Mouse (Mus musculus) limb, embryonic 14.5 days (tissue): ENCODE results near the gene Entpd3. TPM values are rescaled to one million over a fixed set of nuclear protein-coding genes. Genes with fewer than 3 reads are reported as not detected.

ENCODE experiments used
- ATAC-seq: fragments of 200-750 bp; cut with Nextera tagmentation; 2 replicates; pipeline ENCODE4 v1.8.0; 2017; ENCODE audit warnings: low read depth, moderate number of reproducible peaks, moderate TSS enrichment; ENCODE audit not compliant: low FRiP score
- DNase-seq: peaks from one replicate; pipeline ENCODE4 v3.0.0-alpha.2; 2015; ENCODE audit warnings: low spot score
- H3K27ac ChIP-seq: fragments of 300-500 bp; sonication (generic); replicated peaks from 2 replicates; pipeline ENCODE4 v1.5.1; 2014; ENCODE audit warnings: low read depth, mild to moderate bottlenecking, low read length, moderate library complexity, mixed read lengths
- H3K27me3 ChIP-seq: fragments of 300-500 bp; sonication (generic); 2 replicates; pipeline ENCODE4 v1.6.1; 2014; ENCODE audit warnings: low read length, mixed read lengths; ENCODE audit not compliant: control insufficient read depth, insufficient read depth
- H3K36me3 ChIP-seq: fragments of 300-500 bp; sonication (generic); 2 replicates; pipeline ENCODE4 v1.6.1; 2014; ENCODE audit warnings: mild to moderate bottlenecking, low read length, moderate library complexity, mixed read lengths; ENCODE audit not compliant: control insufficient read depth, insufficient read depth
- H3K4me1 ChIP-seq: fragments of 300-500 bp; sonication (generic); 2 replicates; pipeline ENCODE4 v1.6.1; 2014; ENCODE audit warnings: antibody characterized with exemption, low read length, mixed read lengths; ENCODE audit not compliant: control insufficient read depth, insufficient read depth
- H3K4me2 ChIP-seq: fragments of 300-500 bp; sonication (generic); replicated peaks from 2 replicates; pipeline ENCODE4 v1.6.1; 2014; ENCODE audit warnings: low read depth, mild to moderate bottlenecking, low read length, moderate library complexity; ENCODE audit not compliant: severe bottlenecking
- H3K4me3 ChIP-seq: fragments of 300-500 bp; sonication (generic); replicated peaks from 2 replicates; pipeline ENCODE4 v1.5.1; 2014; ENCODE audit warnings: low read length
- H3K9ac ChIP-seq: fragments of 300-500 bp; sonication (generic); 2 replicates; pipeline ENCODE4 v1.6.1; 2014; ENCODE audit warnings: mild to moderate bottlenecking, low read depth, low read length, moderate library complexity; ENCODE audit not compliant: severe bottlenecking
- H3K9me3 ChIP-seq: fragments of 300-500 bp; sonication (generic); 2 replicates; pipeline ENCODE4 v1.6.1; 2016; ENCODE audit warnings: low read length; ENCODE audit not compliant: control insufficient read depth
- POLR2A ChIP-seq: fragments of 200-500 bp; IDR thresholded peaks from 2 replicates; pipeline ENCODE4 v1.8.0; 2012; ENCODE audit warnings: inconsistent platforms, mild to moderate bottlenecking, moderate library complexity, borderline replicate concordance; ENCODE audit not compliant: insufficient read depth, insufficient read length; ENCODE audit errors: extremely low read depth
- WGBS: fragments of 180-500 bp; shearing (Covaris S2); extraction: QIAGEN DNeasy Blood & Tissue Kit; methylation state at CpG from one replicate; pipeline ENCODE4 v1.1.7; 2014; 5-methylcytosine and 5-hydroxymethylcytosine counted together
- polyA plus RNA-seq, 2 experiments: library from polyadenylated mRNA; depleted of rRNA in 1 of 2; stranded (reverse) in 1 of 2; unstranded in 1 of 2; fragments of >200 nt; fragmentation: Nextera tagmentation in 1 of 2; extraction: Ambion mirVana in 1 of 2; gene quantifications; 2 replicates each; pipeline versions ENCODE4 v1.2.1 to v1.2.3; 2012 to 2014

The Entpd3 gene
- polyA plus RNA-seq, 2 experiments, result 2.4 to 4.5 TPM

GRCm38 (mm10) chr9:120591490-120591889 lies 51.9 kb downstream of the Entpd3 start:
- no peak overlapping the region for H3K27ac ChIP-seq
- H3K9me3 ChIP-seq, result no peaks in the 10 kb centered on the region
- no peak overlapping the region for H3K4me2 ChIP-seq
- no peaks in the 10 kb centered on the region for H3K4me1 ChIP-seq
- no peak overlapping the region for H3K9ac ChIP-seq
- H3K27me3 ChIP-seq, result no peaks in the 10 kb centered on the region
- no peak for TF ChIP-seq POLR2A
- 7% methylated on average over 9 of the region's 9 CpGs for WGBS
- DNase-seq (peak; percentile 75), ATAC-seq (no peak; the same call in 1 of the 2 replicates)
- H3K4me3 ChIP-seq, result no peak overlapping the region
- H3K36me3 ChIP-seq, result no peaks in the 10 kb centered on the region

GRCm38 (mm10) chr9:120593383-120594101 lies 53.9 kb downstream of the Entpd3 start:
- no peak overlapping the region for H3K27ac ChIP-seq
- H3K36me3 ChIP-seq, result no peaks in the 10 kb centered on the region
- H3K9me3 ChIP-seq, result no peaks in the 10 kb centered on the region
- no peaks in the 10 kb centered on the region for H3K27me3 ChIP-seq
- no peaks in the 10 kb centered on the region for H3K4me1 ChIP-seq
- ATAC-seq (no peak), DNase-seq (no peak)
- no peak overlapping the region for H3K9ac ChIP-seq
- 68% methylated on average over 9 of the region's 9 CpGs for WGBS
- no peak overlapping the region for H3K4me2 ChIP-seq
- no peak for TF ChIP-seq POLR2A
- H3K4me3 ChIP-seq, result no peak overlapping the region

GRCm38 (mm10) chr9:120594839-120595238 lies 55.2 kb downstream of the Entpd3 start:
- H3K27me3 ChIP-seq, result no peaks in the 10 kb centered on the region
- TF ChIP-seq POLR2A, result no peak
- WGBS, result 54% methylated on average over 6 of the region's 6 CpGs

GRCm38 (mm10) chr9:120595306-120595705 lies 55.7 kb downstream of the Entpd3 start:
- H3K9me3 ChIP-seq, result no peaks in the 10 kb centered on the region
- no peaks in the 10 kb centered on the region for H3K36me3 ChIP-seq
- DNase-seq, result no peak
- no peaks in the 10 kb centered on the region for H3K4me1 ChIP-seq
- H3K27me3 ChIP-seq, result no peaks in the 10 kb centered on the region
- H3K27ac ChIP-seq, result no peak overlapping the region
- no peak overlapping the region for H3K9ac ChIP-seq
- no peak for TF ChIP-seq POLR2A
- H3K4me2 ChIP-seq, result no peak overlapping the region
- ATAC-seq, result no peak
- H3K4me3 ChIP-seq, result no peak overlapping the region
- 62% methylated on average over 4 of the region's 4 CpGs for WGBS

More at GRCm38 (mm10) chr9:120594839-120595238, 55.2 kb downstream of the Entpd3 start:
- no peak overlapping the region for H3K27ac ChIP-seq
- no peak overlapping the region for H3K4me3 ChIP-seq
- no peak overlapping the region for H3K9ac ChIP-seq
- H3K36me3 ChIP-seq, result no peaks in the 10 kb centered on the region
- H3K4me1 ChIP-seq, result no peaks in the 10 kb centered on the region
- no peak overlapping the region for H3K4me2 ChIP-seq
- H3K9me3 ChIP-seq, result no peaks in the 10 kb centered on the region
- no peak for ATAC-seq
- no peak for DNase-seq

GRCm38 (mm10) chr9:120601488-120602171 lies 62.0 kb downstream of the Entpd3 start:
- no peak for TF ChIP-seq POLR2A
- no peak overlapping the region for H3K27ac ChIP-seq
- no peaks in the 10 kb centered on the region for H3K27me3 ChIP-seq
- H3K4me3 ChIP-seq, result no peak overlapping the region
- DNase-seq (peak; percentile 78), ATAC-seq (peak; percentile 11; the same call in 1 of the 2 replicates)
- H3K4me1 ChIP-seq, result peaks cover 23% of the 10 kb centered on the region
- WGBS, result 17% methylated on average over 17 of the region's 17 CpGs
- no peak overlapping the region for H3K9ac ChIP-seq
- no peaks in the 10 kb centered on the region for H3K36me3 ChIP-seq
- no peaks in the 10 kb centered on the region for H3K9me3 ChIP-seq
- no peak overlapping the region for H3K4me2 ChIP-seq
